Mouse (Mus musculus) retina, postnatal 7 days (tissue): ENCODE data around the gene 8030411F24Rik.
"Not testable (repeated sequence)": the region's sequence is repeated elsewhere in the genome, so short reads cannot be mapped to it uniquely, and the experiment has no call there.

Experiments
- DNase-seq: peaks from one replicate; pipeline ENCODE4 v3.0.0-alpha.2; 2012; ENCODE audit warnings: low read depth, low spot score

Gene 8030411F24Rik

DNA sequence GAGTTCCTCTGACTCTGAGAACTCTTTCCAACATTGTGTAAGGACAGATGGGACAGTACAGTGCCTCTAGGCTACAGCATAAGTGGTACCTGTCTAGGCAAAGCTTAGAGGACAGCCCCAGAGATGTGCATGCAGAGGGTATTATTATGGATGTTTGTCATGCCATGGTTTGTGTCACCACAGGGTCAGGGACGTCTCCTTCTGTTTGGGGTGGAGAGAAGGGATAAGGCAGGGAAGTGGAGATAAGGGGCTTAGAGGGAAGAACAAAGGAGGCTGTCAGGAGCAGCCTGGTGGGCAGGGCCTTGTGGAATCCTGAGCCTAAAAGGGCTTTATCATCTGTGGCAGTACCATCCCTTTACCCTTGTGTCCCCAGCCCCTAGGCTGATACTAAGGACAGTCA is at the start of gene 8030411F24Rik:
Gene 8030411F24Rik (plus strand): TSS at position 301 of the 400 bp plus-strand sequence.
- DNase-seq = no peak

DNA sequence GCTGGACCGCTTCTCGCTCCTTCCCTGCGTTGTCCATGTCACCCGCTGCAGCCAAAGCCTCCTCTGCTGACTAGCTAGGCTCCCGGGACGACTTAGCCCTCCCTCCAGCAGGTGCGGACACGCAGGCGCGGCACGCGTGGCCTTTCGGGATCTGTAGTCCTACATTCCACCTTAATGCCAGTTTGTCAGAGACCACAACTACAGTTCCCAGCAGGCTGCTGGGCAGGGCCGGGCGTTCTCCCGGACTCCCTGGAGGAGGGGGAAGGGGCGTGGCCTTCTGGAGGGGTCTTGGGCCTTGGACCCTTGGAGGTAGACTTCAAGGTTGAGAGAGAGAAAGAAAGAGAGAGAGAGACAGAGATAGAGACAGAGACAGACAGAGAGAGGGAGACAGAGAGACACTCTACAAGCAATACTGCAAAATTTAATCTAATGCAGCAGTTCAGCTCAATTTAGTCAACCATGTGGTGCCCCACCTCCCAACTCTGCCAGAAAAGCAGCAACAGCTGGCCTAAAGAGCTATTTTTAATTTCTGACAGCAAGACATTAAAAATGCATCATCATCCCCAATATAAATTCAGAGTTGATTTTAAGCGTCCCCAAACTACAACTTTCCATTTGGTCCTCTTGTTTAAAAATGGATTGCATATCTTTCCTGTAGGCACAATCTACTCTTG is 49.3 kb upstream of the 8030411F24Rik start, which contains the start of gene Napb:
Gene Napb (minus strand): TSS at position 141 of the 674 bp plus-strand sequence.
- DNase-seq = peak; percentile 87

DNA sequence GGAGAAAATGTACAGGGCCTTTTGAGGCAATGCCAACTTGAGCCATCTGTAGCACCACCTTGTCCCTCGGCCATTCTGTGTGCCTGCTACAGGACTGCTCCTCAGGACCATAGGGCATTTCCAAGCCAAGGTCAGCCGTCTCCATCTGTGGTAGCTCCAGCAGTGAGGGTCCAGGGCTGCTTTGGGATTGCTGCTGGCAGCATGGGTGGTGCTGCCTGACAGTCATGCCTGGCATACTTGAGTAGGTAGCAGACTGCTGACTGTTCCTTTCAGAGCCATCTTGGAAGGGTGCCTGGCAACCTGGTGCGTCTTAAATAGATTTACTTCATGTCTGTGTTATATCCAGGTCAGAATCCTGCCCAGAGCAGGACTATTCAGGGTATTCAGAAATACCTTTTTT is 38.8 kb upstream of the 8030411F24Rik start:
- DNase-seq = no peak

DNA sequence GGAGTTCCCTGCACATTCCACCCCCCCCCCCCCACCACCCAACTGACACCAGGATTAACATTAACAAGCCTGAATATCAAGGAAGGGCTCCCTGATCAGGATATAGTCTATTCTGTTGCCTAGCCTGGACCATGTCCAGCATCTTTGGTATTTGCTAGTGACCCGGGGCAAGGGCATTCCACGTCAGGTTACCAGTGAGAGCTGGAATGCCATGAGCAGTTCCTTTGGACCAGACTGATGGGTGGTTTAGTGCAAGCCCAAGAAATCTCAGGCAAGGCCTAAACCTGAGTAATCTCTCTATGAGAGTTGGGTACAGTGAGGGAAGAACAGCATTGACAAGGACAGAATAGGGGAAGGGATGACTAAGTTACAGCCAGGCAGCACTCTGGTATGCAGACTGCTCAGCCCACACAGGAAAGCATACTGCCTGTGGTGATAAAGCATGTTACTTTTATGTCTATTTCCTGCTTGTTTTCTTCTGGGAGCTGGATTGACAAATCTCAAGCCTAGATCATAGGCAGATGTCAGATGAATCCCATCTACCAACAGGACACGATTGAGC is 37.9 kb upstream of the 8030411F24Rik start:
- DNase-seq = no peak

DNA sequence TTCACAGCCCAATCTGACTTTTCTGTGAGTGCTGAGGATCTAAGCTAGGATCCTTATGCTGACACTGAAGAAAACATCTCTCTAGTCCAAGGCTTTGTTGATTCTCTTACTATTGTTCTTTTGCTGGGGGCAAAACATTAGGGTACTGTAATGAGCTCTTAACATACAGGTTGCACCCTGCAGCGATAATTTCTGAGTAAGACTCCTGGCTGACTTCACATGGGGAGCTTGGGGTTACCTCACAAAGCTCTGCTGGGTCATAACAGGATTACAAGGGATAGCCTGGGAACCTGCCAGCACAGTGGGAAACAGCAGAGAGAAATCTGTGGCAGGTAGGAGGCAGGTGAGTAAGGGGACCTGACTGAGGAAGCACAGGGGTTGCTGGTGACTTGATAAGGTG is 31.8 kb upstream of the 8030411F24Rik start, which contains the start of gene Cstl1:
Gene Cstl1 (plus strand): TSS at position 301 of the 400 bp plus-strand sequence.
- no peak for DNase-seq

DNA sequence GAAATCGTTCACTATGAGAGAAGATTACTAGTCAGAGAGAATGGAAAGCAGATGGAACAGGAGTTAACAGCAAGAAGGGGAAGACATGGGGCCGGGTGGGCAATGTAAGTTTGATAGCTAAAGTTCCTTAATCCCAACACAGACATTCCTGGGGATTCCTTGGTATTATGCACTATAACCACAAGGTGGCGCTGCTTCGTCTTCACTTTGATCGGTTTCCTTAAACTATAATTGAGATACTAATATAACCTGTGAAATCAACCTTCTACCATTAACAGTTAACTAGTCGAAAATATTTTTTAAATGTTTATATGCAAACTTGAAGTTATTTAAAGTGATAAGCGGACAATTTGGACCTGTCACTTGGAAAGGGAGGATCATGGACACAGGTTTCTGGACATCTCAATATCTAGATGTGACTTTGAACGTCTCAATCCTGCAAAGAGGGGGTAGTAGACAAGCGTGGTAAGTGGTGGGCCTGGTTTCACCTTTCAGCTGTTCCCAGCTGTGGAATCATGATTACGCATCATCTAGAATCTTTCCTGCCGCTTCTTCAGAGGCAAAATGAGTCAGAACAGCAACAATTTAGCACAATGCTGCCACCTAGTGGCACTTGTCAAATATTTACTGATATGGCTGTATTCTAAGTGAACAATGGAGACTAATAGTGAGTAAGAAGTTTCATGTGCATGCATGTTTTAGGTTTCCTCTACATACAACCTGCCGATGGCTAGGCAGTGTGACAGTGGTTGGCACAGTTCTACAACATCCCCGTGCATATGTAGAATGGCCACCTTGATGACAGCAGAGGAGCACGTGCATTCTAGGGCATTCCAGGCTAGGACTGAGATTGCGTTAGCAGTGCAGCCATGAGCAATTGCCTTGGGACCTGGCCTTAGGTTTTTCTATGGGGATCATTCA is 29.7 kb upstream of the 8030411F24Rik start:
- peak; percentile 75 for DNase-seq

DNA sequence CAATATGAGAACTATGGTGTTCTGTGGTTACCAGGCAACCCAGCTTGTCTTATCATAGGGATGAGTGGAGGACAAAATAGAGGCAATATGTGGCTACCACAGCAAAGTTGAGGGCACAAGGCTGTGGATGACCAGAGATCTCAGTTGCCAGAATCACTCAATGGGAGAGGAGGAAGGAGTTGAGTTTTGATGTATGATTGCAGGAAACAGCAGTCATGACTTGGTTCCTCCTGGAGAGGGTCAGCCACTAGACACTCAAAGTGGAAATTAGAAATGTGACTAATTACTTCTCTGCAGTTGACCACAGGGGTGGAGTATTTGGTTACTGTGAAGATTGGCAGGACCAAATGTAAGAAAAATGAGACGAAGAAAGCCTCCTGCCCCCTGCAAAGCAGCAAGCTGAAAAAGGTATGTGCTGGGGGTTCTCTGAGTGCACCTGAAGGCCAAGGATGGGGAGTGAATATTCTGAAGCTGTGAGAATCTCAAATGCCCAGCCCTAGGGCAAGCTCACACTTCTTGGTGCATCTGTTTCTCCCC is 27.4 kb upstream of the 8030411F24Rik start:
- DNase-seq = no peak

DNA sequence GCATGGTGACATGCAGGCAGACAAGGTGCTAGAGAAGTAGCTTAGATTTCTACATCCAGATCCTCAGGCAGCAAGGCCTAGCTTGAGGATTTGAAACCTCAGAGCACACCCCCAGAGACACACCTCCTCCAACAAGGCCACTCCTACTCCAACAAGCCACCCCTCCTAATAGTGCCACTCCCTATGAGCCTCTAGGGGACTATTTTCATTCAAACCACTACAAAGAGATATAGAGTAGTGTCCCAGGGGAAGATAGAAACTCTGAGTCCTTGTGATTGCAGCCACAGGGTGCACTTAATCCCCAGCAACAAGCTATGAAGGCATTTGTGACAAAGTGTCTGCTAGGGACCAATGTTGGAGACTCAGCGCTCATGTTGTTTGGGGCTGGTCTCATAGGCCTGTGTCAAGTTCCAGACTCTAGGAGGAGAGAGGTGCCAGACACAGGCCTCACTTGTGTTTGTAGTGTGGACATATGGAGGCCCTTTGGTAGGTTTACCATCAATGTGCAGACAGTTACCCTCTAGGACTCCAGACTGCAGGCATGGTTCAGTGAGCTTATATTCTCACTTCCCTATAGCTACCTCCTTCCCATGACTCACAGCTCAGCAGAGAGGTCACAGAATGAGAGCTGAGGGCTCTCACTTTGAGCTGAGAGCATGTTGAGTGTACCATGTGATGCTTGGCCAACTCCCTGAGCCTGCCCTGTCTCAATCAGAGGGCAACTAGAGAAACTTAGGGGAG is 18.0 kb upstream of the 8030411F24Rik start:
- DNase-seq = no peak

DNA sequence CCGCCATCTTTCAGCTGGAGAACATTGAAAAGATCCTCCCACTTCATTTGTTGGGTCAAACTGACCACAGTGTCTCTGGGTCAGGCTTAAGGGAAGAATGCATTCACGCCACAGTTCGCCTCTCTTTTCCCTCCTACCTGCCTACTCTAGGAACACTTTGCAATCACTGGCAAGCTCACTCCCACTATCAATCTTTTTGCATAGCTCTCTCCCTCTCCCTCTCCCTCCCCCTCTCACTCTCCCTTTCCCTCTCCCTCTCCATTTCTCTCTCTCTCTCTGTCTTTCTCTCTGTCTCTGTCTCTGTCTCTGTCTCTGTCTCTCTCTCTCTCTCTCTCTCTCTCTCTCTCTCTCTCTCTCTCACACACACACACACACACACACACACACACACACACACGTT is 10.4 kb upstream of the 8030411F24Rik start, which contains the start of gene Cst11:
Gene Cst11 (minus strand): TSS at position 101 of the 400 bp plus-strand sequence.
- DNase-seq = not testable (repeated sequence)

DNA sequence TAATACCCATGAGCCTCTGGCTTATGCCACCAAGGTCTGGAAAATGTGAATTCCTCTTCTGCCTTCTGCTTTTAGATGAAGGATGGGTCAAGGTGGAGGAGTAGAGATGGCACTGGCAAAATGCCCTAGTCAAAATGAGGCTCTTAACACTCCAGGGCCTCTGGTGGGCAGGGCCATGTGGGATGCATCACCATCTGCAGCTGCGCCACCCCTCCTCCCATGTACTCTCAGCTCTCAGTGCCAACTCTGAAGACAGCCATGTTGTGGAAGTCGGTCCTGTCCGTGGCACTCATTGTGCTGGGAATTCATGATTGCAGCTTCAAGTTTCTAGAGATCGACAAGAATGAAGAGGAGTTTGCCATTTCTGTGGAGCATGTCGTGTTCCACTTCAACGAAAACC is 7.3 kb downstream of the 8030411F24Rik start, which contains the start of gene Cst12:
Gene Cst12 (plus strand): TSS at position 220 of the 400 bp plus-strand sequence.
- DNase-seq = no peak

DNA sequence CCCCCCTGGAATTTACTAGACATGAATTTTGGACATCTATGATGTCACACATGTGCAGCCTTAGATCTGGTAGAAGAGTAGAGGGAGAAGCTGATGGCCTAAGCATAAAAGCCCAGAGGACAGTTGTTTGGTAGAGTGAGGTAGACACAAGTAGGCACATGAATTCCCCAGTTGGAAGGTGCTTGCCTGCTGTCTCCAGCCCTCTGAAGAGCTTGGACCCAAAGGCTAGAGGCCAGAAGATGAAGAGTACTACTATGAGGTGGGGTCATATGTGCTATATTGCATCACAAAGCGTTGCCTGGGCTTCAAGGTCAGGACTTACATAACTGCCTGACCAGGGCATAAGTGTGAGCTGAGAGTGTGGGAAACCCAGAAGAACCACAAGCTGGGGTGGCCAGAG is 16.7 kb downstream of the 8030411F24Rik start, which contains the start of gene Cst8:
Gene Cst8 (plus strand): TSS at position 301 of the 400 bp plus-strand sequence.
- DNase-seq = no peak

DNA sequence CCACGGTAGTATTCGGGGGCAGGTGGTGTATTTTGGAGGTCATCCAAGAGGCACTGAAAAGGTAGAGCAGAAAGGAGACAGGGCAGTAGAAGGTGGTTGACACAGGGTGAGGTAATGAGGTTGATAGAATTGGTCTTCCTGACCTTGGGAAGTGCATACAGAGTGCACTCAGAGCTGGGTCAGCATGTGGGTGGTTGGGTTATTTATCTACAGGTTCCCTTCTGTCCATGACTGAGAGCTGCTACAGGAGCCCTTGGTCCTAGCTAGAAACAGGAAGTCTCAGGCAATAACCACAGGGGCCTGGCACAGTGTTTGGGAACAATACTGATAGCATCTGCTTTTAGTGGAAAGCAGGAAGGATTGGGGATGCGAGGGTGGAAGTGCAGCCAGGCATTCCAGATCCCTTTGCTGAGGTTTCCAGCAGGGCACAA is 19.7 kb downstream of the 8030411F24Rik start:
- DNase-seq = no peak

DNA sequence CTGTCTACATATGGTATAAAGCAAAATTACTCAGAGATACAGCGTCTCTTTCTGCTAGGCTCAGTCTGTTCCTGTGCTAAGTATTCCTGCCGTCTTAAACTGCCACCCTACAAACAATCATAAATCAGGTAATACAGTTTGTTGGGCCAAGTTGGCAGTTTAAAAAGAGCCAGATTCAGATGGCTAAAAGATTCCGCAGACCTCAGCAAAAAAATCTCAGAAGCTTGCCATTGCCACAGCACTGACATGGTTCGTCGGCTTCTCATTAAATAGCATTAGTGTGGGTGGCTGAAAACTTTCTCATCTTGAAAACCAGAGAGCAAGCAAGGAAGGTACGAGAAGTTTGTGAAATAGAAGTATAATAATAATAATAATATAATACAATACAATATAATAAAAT is 24.9 kb downstream of the 8030411F24Rik start:
- no peak for DNase-seq

DNA sequence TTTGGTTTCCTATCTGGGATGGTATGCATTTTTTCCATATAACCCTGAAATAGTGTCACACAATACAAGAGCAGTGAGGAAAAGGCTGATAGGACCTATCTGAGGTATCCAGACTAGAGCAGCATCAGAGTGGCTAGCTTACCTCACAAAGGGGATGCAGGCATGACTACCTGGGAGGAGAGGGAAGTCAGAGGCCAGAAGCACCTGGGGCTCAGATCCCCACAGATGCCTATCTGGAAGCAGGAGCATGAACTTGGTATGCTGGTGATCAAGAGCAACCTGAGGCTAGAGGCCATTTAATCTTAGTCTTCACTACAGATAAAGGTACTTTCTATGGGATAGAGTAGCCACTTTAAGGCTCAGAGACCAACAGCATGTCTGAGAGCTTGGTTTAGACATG is 38.1 kb downstream of the 8030411F24Rik start, which contains the start of gene Cst13:
Gene Cst13 (plus strand): TSS at position 173 of the 400 bp plus-strand sequence.
- DNase-seq = no peak

DNA sequence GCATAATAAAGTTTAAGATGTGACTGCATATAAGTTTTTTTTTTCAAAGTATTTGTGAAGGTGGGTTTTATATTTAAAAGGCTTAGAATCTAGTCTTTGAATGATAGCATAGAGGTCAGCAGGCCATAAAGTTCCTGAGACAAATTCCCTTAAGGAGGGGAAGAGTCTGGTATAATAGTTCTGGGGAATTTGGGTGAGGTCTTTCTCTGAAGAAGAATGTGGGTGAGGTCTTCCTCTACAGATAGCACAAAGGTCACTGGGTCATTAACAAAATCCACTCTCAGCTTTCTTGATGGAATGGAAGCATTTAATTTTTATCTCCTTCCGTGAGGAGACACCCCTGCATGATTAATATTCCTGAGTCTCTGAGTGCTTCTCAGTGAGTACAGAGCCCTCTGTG is 44.2 kb downstream of the 8030411F24Rik start:
- no peak for DNase-seq

DNA sequence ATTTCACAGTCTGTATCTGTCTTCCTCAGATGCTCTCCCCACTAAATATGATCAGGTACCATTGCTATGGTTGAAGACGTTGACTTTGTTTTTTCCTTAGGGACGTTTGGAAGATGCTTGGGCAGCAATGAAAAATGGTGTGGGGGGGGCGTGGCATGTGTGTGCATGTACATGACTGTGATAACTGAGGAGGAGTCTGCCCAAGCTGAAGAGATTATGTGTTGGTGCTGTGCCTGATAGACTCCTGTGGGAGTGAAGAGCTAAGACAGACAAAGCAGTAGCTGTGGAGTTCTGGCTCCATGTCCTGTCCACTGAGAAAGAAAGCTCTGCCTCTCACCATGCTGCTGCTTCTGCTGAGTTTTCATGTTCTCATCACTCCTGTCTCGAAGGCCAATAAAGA is 53.1 kb downstream of the 8030411F24Rik start, which contains the start of gene Cst9:
Gene Cst9 (plus strand): TSS at position 236 of the 400 bp plus-strand sequence.
- DNase-seq = no peak
